Mouse (Mus musculus) liver, adult 2 months (tissue): ENCODE results near the gene Cdk14. TPM values are rescaled to one million over a fixed set of nuclear protein-coding genes. Genes with fewer than 3 reads are reported as not detected.

Experiments used
- DNase-seq: peaks from one replicate; pipeline ENCODE4 v3.0.0-alpha.2; 2011; ENCODE audit warnings: low read depth, low spot score; ENCODE audit errors: extremely low read depth
- H3K27ac ChIP-seq: fragments of 200-500 bp; replicated peaks from 2 replicates; pipeline ENCODE4 v1.5.1; 2012; ENCODE audit warnings: low read depth, mild to moderate bottlenecking, control low read depth, inconsistent platforms, low read length; ENCODE audit not compliant: insufficient read depth
- H3K27me3 ChIP-seq: fragments of 200-500 bp; 2 replicates; pipeline ENCODE4 v1.6.1; 2012; ENCODE audit warnings: mild to moderate bottlenecking, moderate library complexity, low read length, inconsistent platforms; ENCODE audit not compliant: control insufficient read depth, insufficient read depth
- H3K36me3 ChIP-seq: fragments of 200-500 bp; 2 replicates; pipeline ENCODE4 v1.6.1; 2012; ENCODE audit warnings: low read length, inconsistent platforms; ENCODE audit not compliant: control insufficient read depth, insufficient read depth
- H3K4me1 ChIP-seq: fragments of 200-500 bp; 2 replicates; pipeline ENCODE4 v1.6.1; 2011; ENCODE audit warnings: low read length; ENCODE audit not compliant: control insufficient read depth, insufficient read depth
- H3K4me3 ChIP-seq: fragments of 200-500 bp; 2 replicates; pipeline ENCODE4 v1.5.1; 2011; ENCODE audit warnings: low read depth, mild to moderate bottlenecking, control low read depth, low read length, moderate library complexity; ENCODE audit not compliant: insufficient read depth
- H3K79me2 ChIP-seq: fragments of 200-500 bp; 2 replicates; pipeline ENCODE4 v1.6.1; 2012; ENCODE audit warnings: inconsistent platforms, mild to moderate bottlenecking, low read length, moderate library complexity; ENCODE audit not compliant: control insufficient read depth, insufficient read depth
- H3K9ac ChIP-seq: fragments of 200-500 bp; 2 replicates; pipeline ENCODE4 v1.6.1; 2012; ENCODE audit warnings: low read depth, mild to moderate bottlenecking, control low read depth, inconsistent platforms, low read length
- CTCF ChIP-seq: fragments of 200-500 bp; IDR thresholded peaks from 2 replicates; pipeline ENCODE4 v1.5.1; 2011; ENCODE audit warnings: low read depth, low read length, control low read depth
- POLR2A ChIP-seq: fragments of 200-500 bp; IDR thresholded peaks from 2 replicates; pipeline ENCODE4 v1.6.1; 2011; ENCODE audit warnings: low read length, control low read depth; ENCODE audit not compliant: insufficient read depth; ENCODE audit errors: extremely low read depth
- WGBS: fragments of 180-500 bp; shearing (Covaris S2); methylation state at CpG from one replicate; pipeline ENCODE4 v1.1.7; 2018; 5-methylcytosine and 5-hydroxymethylcytosine counted together
- polyA plus RNA-seq: library from polyadenylated mRNA; depleted of rRNA; stranded (reverse); fragments of >200 nt; gene quantifications from 2 replicates; pipeline ENCODE4 v1.2.3, GENCODE M21; 2012
- total RNA-seq: library from RNA; depleted of rRNA; stranded (reverse); fragments of >200 nt; gene quantifications from 2 replicates; pipeline ENCODE4 v1.2.3, GENCODE M21; 2014

The Cdk14 gene
- total and polyA plus RNA-seq, 2 experiments = 0.31 to 2.7 TPM

GRCm38 (mm10) chr5:4851245-4851933 lies 568.7 kb downstream of the Cdk14 start:
- Histone ChIP-seq H3K27me3 (no peaks in the 10 kb centered on the region), H3K36me3 (no peaks in the 10 kb centered on the region), H3K4me1 (peaks cover 2% of the 10 kb centered on the region; the same call in 1 of the 2 replicates), H3K27ac (no peak overlapping the region), H3K9ac (no peak overlapping the region), H3K4me3 (no peak overlapping the region), H3K79me2 (no peaks in the 10 kb centered on the region)
- no peak for DNase-seq
- WGBS = 90% methylated on average over 4 of the region's 4 CpGs
- TF ChIP-seq CTCF (no peak), POLR2A (no peak)

GRCm38 (mm10) chr5:4834819-4835480 lies 585.2 kb downstream of the Cdk14 start:
- H3K27ac ChIP-seq = no peak overlapping the region
- no peaks in the 10 kb centered on the region for H3K79me2 ChIP-seq
- no peaks in the 10 kb centered on the region for H3K4me1 ChIP-seq
- H3K4me3 ChIP-seq = no peak overlapping the region
- no peak overlapping the region for H3K9ac ChIP-seq
- 56% methylated on average over 13 of the region's 13 CpGs for WGBS
- no peak for DNase-seq
- H3K36me3 ChIP-seq = no peaks in the 10 kb centered on the region
- H3K27me3 ChIP-seq = no peaks in the 10 kb centered on the region
- TF ChIP-seq CTCF (no peak), POLR2A (no peak)

- H3K4me1 ChIP-seq = no peaks in the 10 kb centered on the region
- WGBS = 88% methylated on average over 11 of the region's 11 CpGs
- H3K9ac ChIP-seq = no peak overlapping the region
- H3K36me3 ChIP-seq = no peaks in the 10 kb centered on the region
- TF ChIP-seq POLR2A (no peak), CTCF (no peak)
- H3K27ac ChIP-seq = no peak overlapping the region
- DNase-seq = no peak
- no peaks in the 10 kb centered on the region for H3K27me3 ChIP-seq
- H3K4me3 ChIP-seq = no peak overlapping the region
- no peaks in the 10 kb centered on the region for H3K79me2 ChIP-seq
Observed at GRCm38 (mm10) chr5:4833940-4834339, 586.2 kb downstream of the Cdk14 start.

GRCm38 (mm10) chr5:4826886-4827285 lies 593.2 kb downstream of the Cdk14 start:
- Histone ChIP-seq H3K27me3 (no peaks in the 10 kb centered on the region), H3K79me2 (no peaks in the 10 kb centered on the region), H3K4me3 (no peak overlapping the region), H3K9ac (no peak overlapping the region), H3K36me3 (no peaks in the 10 kb centered on the region), H3K4me1 (no peaks in the 10 kb centered on the region), H3K27ac (no peak overlapping the region)
- DNase-seq = no peak
- no peak for TF ChIP-seq CTCF
- no peak for TF ChIP-seq POLR2A
- 93% methylated on average over 2 of the region's 2 CpGs for WGBS

- no peaks in the 10 kb centered on the region for H3K79me2 ChIP-seq
- TF ChIP-seq POLR2A = no peak
- TF ChIP-seq CTCF = no peak
- no peak overlapping the region for H3K9ac ChIP-seq
- H3K27me3 ChIP-seq = no peaks in the 10 kb centered on the region
- no peaks in the 10 kb centered on the region for H3K36me3 ChIP-seq
- peak; percentile 5 for DNase-seq
- 76% methylated on average over 7 of the region's 7 CpGs for WGBS
- no peak overlapping the region for H3K27ac ChIP-seq
- H3K4me3 ChIP-seq = no peak overlapping the region
- H3K4me1 ChIP-seq = no peaks in the 10 kb centered on the region
Observed at GRCm38 (mm10) chr5:4825951-4826350, 594.2 kb downstream of the Cdk14 start.

GRCm38 (mm10) chr5:4825076-4825475 lies 595.0 kb downstream of the Cdk14 start:
- no peaks in the 10 kb centered on the region for H3K4me1 ChIP-seq
- no peaks in the 10 kb centered on the region for H3K27me3 ChIP-seq
- H3K79me2 ChIP-seq = no peaks in the 10 kb centered on the region
- H3K9ac ChIP-seq = no peak overlapping the region
- TF ChIP-seq CTCF (no peak), POLR2A (no peak)
- H3K36me3 ChIP-seq = no peaks in the 10 kb centered on the region
- DNase-seq = no peak
- H3K27ac ChIP-seq = no peak overlapping the region
- WGBS = 85% methylated on average over 4 of the region's 4 CpGs
- H3K4me3 ChIP-seq = no peak overlapping the region
